25 mouse cellular contexts compared by ENCODE assay signal in the genomic region with DNA sequence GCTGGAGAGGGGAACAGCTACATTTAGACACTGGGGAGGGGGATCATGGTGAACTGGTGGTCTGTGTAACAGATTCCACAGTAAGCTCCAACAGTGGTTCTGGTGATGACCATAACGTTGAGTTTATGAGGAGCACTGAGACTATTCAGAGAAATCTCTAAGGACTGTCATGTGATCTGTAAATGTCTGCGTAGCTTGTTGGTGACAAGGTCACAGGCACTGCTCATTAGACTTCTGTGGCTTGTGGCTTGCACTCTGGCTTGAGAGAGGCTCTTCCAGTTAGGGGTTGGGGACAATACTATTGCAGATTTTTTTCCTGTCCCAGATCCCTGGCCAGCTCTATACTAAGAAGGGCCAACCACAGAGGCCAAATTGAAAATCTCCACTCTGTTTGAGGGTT. TPM values are rescaled to one million over a fixed set of nuclear protein-coding genes. Genes with fewer than 3 reads are reported as not detected.
DNase-seq lines count a peak whose midpoint lies in the region; ATAC-seq and TF ChIP-seq lines count a peak whose summit lies in the region.
"Had no signal": no experiment of that assay in that cellular context is flagged by ENCODE, and none has a peak within 500 bp of the region (broad histone marks: within the 10 kb centered on the region; RNA-seq: fewer than 3 reads in every experiment).

No protein-coding gene starts in this region.

- H3K9me3 ChIP-seq in megakaryocyte, embryonic 14.5 days, result no peaks in the 10 kb centered on the region
- H3K9me3 ChIP-seq in midbrain, postnatal 0 days (ENCODE audit: low read length), result no peaks in the 10 kb centered on the region
- H3K9me3 ChIP-seq: embryonic facial prominence, embryonic 10.5 days; embryonic facial prominence, embryonic 12.5 days; forebrain, embryonic 13.5 days; forebrain, embryonic 15.5 days had no signal

- peaks cover 98% of the 10 kb centered on the region for H3K36me3 ChIP-seq in megakaryocyte, embryonic 14.5 days (replicated peaks; ENCODE audit: low read length)
- H3K36me3 ChIP-seq in splenic B cell, adult 2 months (ENCODE audit: control insufficient read depth, insufficient read depth, low read length, poor library complexity, severe bottlenecking), result peaks cover 10% of the 10 kb centered on the region
- H3K36me3 ChIP-seq in midbrain, postnatal 0 days (ENCODE audit: insufficient read depth, low read length), result no peaks in the 10 kb centered on the region
- H3K36me3 ChIP-seq: embryonic facial prominence, embryonic 10.5 days; embryonic facial prominence, embryonic 12.5 days; forebrain, embryonic 15.5 days; G1E had no signal

- no peaks in the 10 kb centered on the region for H3K27me3 ChIP-seq in megakaryocyte, embryonic 14.5 days (replicated peaks)
- no peaks in the 10 kb centered on the region for H3K27me3 ChIP-seq in splenic B cell, adult 2 months (ENCODE audit: control insufficient read depth, insufficient read depth, low read length, poor library complexity, severe bottlenecking)
- peaks cover 49% of the 10 kb centered on the region for H3K27me3 ChIP-seq in midbrain, postnatal 0 days (ENCODE audit: insufficient read depth, low read length)
- H3K27me3 ChIP-seq: Patski had no signal

- peaks cover 91% of the 10 kb centered on the region for H3K4me1 ChIP-seq in megakaryocyte, embryonic 14.5 days
- H3K4me1 ChIP-seq in midbrain, postnatal 0 days (ENCODE audit: insufficient read depth, low read length), result no peaks in the 10 kb centered on the region

- H3K27ac ChIP-seq in midbrain, postnatal 0 days (ENCODE audit: low read depth, low read length), result no peak overlapping the region
- H3K27ac ChIP-seq: embryonic facial prominence, embryonic 10.5 days; embryonic facial prominence, embryonic 12.5 days; forebrain, embryonic 13.5 days; forebrain, embryonic 15.5 days had no signal

- peak overlapping the region; percentile 23 for H3K4me3 ChIP-seq in megakaryocyte, embryonic 14.5 days (replicated peaks)
- H3K4me3 ChIP-seq in midbrain, postnatal 0 days (ENCODE audit: low read depth, low read length), result no peak overlapping the region
- H3K4me3 ChIP-seq: embryonic facial prominence, embryonic 10.5 days; embryonic facial prominence, embryonic 12.5 days; forebrain, embryonic 13.5 days; forebrain, embryonic 15.5 days had no signal

- no peak overlapping the region for H3K4me2 ChIP-seq in midbrain, postnatal 0 days (ENCODE audit: low read depth, low read length, poor library complexity, severe bottlenecking)
- H3K4me2 ChIP-seq: embryonic facial prominence, embryonic 12.5 days; forebrain, embryonic 13.5 days; forebrain, embryonic 15.5 days had no signal

- DNase-seq in CD4-positive helper T cell, adult 2 months (ENCODE audit: low read depth, low spot score), result peak; percentile 46
- DNase-seq in splenic B cell, adult 2 months (ENCODE audit: low read depth, low spot score), result peak; percentile 37
- no peak for DNase-seq in cerebellum, postnatal 4 days (ENCODE audit: low spot score in 2 of 2)
- no peak for DNase-seq in midbrain, postnatal 0 days (ENCODE audit: low spot score)
- DNase-seq in cerebellum, postnatal 25 days, result no peak
- DNase-seq: adrenal gland, adult 8-10 months; adrenal gland, postnatal 14 days; adrenal gland, postnatal 36 days; cerebellum, adult 11-12 months; cerebellum, adult 2 months; cerebellum, adult 9-10 months; cerebellum, postnatal 10 days; cerebellum, postnatal 36 days; forebrain, postnatal 0 days had no signal

- no peak for TF ChIP-seq CTCF in midbrain, postnatal 0 days (IDR thresholded peaks at IDR 0.05)

- 79% methylated on average over 2 of the region's 2 CpGs for WGBS in midbrain, postnatal 0 days

- ATAC-seq in megakaryocyte, adult 5-6 weeks (ENCODE audit: poor library complexity, severe bottlenecking), result no peak
- 0 out of 2 replicates have a peak, but pooled peaks have one; percentile 6 for ATAC-seq in granulocyte monocyte progenitor cell, adult 5-6 weeks (replicated peaks; ENCODE audit: poor library complexity, severe bottlenecking)
- no peak for ATAC-seq in midbrain, postnatal 0 days (ENCODE audit: low FRiP score)
- ATAC-seq: activated CD4-positive, CD25-positive, alpha-beta regulatory T cell, adult 4 months; forebrain, embryonic 13.5 days; forebrain, embryonic 15.5 days; forebrain, postnatal 0 days; Patski had no signal

- no peak overlapping the region for H3K9ac ChIP-seq in midbrain, postnatal 0 days (replicated peaks; ENCODE audit: low read length, poor library complexity, severe bottlenecking)
- H3K9ac ChIP-seq: embryonic facial prominence, embryonic 12.5 days; forebrain, embryonic 13.5 days; forebrain, embryonic 15.5 days; forebrain, postnatal 0 days had no signal

RNA-seq across cellular contexts. Expression of gene Runx3, which starts 39.2 kb away (rescaled TPM):
- 128 and 414 TPM in 2 replicates for polyA plus RNA-seq in megakaryocyte, embryonic 14.5 days (2012; ENCODE audit: insufficient read depth, low replicate concordance)
- 18.1 and 20.8 TPM in 2 replicates for total RNA-seq in megakaryocyte, adult 5-6 weeks (2015)
- 4.3 and 6.5 TPM in 2 replicates for total RNA-seq in megakaryocyte, adult 5-6 weeks (2017)
- 45.8 and 50.6 TPM in 2 replicates for total RNA-seq in granulocyte monocyte progenitor cell, adult 5-6 weeks (2014; fragmentation: Nextera tagmentation)
- total RNA-seq in granulocyte monocyte progenitor cell, adult 5-6 weeks (2017), result 5.8 and 7.2 TPM in 2 replicates
- not detected in 2 replicates for total RNA-seq in midbrain, postnatal 0 days (2014; rRNA removed)
- polyA plus RNA-seq in midbrain, postnatal 0 days (2015; fragmentation: Nextera tagmentation; extraction: Ambion mirVana), result not detected in 2 replicates
- total RNA-seq: forebrain, postnatal 0 days had no signal
- polyA plus RNA-seq: cerebellum, adult 2 months; cortical plate, adult 2 months; forebrain, embryonic 13.5 days; forebrain, embryonic 15.5 days; forebrain, postnatal 0 days had no signal

Comparison
In these comparisons a context has a peak if more than half of its experiments do, and no peak if none do; other contexts are left out.
1. DNase-seq: peak in CD4-positive helper T cell, adult 2 months (single experiment) and splenic B cell, adult 2 months (single experiment); none in cerebellum, postnatal 4 days (0 of 2), midbrain, postnatal 0 days (single experiment) and cerebellum, postnatal 25 days (0 of 2).